Mouse (Mus musculus) lung, postnatal 36 days (tissue): ENCODE results near the gene Scaper.
A peak's percentile ranks its signal among the peaks of the same experiment; 100 is the strongest.

Experiments
- DNase-seq: peaks from one replicate; pipeline ENCODE4 v3.0.0; 2022; ENCODE audit warnings: mixed read lengths

Scaper gene

GRCm38 (mm10) chr9:55937664-55938617 is at the start of gene Scaper:
Scaper (minus strand) TSS chr9:55938119.
- DNase-seq, result peak; percentile 94

- peak; percentile 52 for DNase-seq
Observed at GRCm38 (mm10) chr9:55946819-55947218, 8.9 kb upstream of the Scaper start.

- no peak for DNase-seq
Observed at GRCm38 (mm10) chr9:55941356-55941755, 3.4 kb upstream of the Scaper start.

GRCm38 (mm10) chr9:55938618-55938985 is 683 bp upstream of the Scaper start:
- DNase-seq, result no peak

- DNase-seq, result no peak
Observed at GRCm38 (mm10) chr9:55937224-55937663, 675 bp downstream of the Scaper start.

GRCm38 (mm10) chr9:55932482-55932881 is 5.4 kb downstream of the Scaper start:
- no peak for DNase-seq

GRCm38 (mm10) chr9:55918579-55918978 is 19.3 kb downstream of the Scaper start:
- peak; percentile 44 for DNase-seq

GRCm38 (mm10) chr9:55916751-55917150 is 21.2 kb downstream of the Scaper start:
- DNase-seq, result no peak

- DNase-seq, result no peak
Observed at GRCm38 (mm10) chr9:55911481-55911880, 26.4 kb downstream of the Scaper start.

- no peak for DNase-seq
Observed at GRCm38 (mm10) chr9:55902964-55903363, 35.0 kb downstream of the Scaper start.

- DNase-seq, result no peak
Observed at GRCm38 (mm10) chr9:55901588-55901987, 36.3 kb downstream of the Scaper start.

- DNase-seq, result no peak
Observed at GRCm38 (mm10) chr9:55900531-55900930, 37.4 kb downstream of the Scaper start.

- no peak for DNase-seq
Observed at GRCm38 (mm10) chr9:55878066-55878465, 59.9 kb downstream of the Scaper start.

- no peak for DNase-seq
Observed at GRCm38 (mm10) chr9:55789442-55789841, 148.5 kb downstream of the Scaper start.

GRCm38 (mm10) chr9:55712016-55712415 is 225.9 kb downstream of the Scaper start:
- DNase-seq, result no peak

- no peak for DNase-seq
Observed at GRCm38 (mm10) chr9:55710553-55710952, 227.4 kb downstream of the Scaper start.

- no peak for DNase-seq
Observed at GRCm38 (mm10) chr9:55706603-55707002, 231.3 kb downstream of the Scaper start.

GRCm38 (mm10) chr9:55695307-55695706 is 242.6 kb downstream of the Scaper start:
- no peak for DNase-seq

GRCm38 (mm10) chr9:55677099-55677498 is 260.8 kb downstream of the Scaper start:
- no peak for DNase-seq

GRCm38 (mm10) chr9:55646444-55646843 is 291.5 kb downstream of the Scaper start:
- DNase-seq, result no peak

GRCm38 (mm10) chr9:55626990-55627389 is 310.9 kb downstream of the Scaper start:
- no peak for DNase-seq

GRCm38 (mm10) chr9:55614711-55615110 is 323.2 kb downstream of the Scaper start:
- peak; percentile 3 for DNase-seq

- peak; percentile 7 for DNase-seq
Observed at GRCm38 (mm10) chr9:55609751-55610150, 328.2 kb downstream of the Scaper start.
